Mouse (Mus musculus) hindbrain, embryonic 15.5 days (tissue): ENCODE measurements around the gene Dock6. TPM values are rescaled to one million over a fixed set of nuclear protein-coding genes. Genes with fewer than 3 reads are reported as not detected.

Source experiments
- ATAC-seq: fragments of 200-750 bp; cut with Nextera tagmentation; 2 replicates; pipeline ENCODE4 v1.8.0; 2017; ENCODE audit warnings: low read depth, moderate number of reproducible peaks, moderate TSS enrichment; ENCODE audit not compliant: low FRiP score
- H3K27ac ChIP-seq: fragments of 300-500 bp; sonication (generic); replicated peaks from 2 replicates; pipeline ENCODE4 v1.5.1; 2015; ENCODE audit warnings: mild to moderate bottlenecking, inconsistent platforms
- H3K27me3 ChIP-seq: fragments of 300-500 bp; sonication (generic); 2 replicates; pipeline ENCODE4 v1.6.1; 2015; ENCODE audit warnings: control low read depth, inconsistent platforms
- H3K36me3 ChIP-seq: fragments of 300-500 bp; sonication (generic); 2 replicates; pipeline ENCODE4 v1.6.1; 2015; ENCODE audit warnings: control low read depth, inconsistent platforms
- H3K4me1 ChIP-seq: fragments of 300-500 bp; sonication (generic); replicated peaks from 2 replicates; pipeline ENCODE4 v1.6.1; 2015; ENCODE audit warnings: control low read depth, inconsistent platforms
- H3K4me2 ChIP-seq: fragments of 300-500 bp; sonication (generic); 2 replicates; pipeline ENCODE4 v1.6.1; 2015; ENCODE audit warnings: moderate library complexity, mild to moderate bottlenecking, inconsistent platforms
- H3K4me3 ChIP-seq: fragments of 300-500 bp; sonication (generic); 2 replicates; pipeline ENCODE4 v1.5.1; 2015; ENCODE audit warnings: mild to moderate bottlenecking, inconsistent platforms
- H3K9ac ChIP-seq: fragments of 300-500 bp; sonication (generic); 2 replicates; pipeline ENCODE4 v1.6.1; 2015; ENCODE audit warnings: inconsistent platforms
- H3K9me3 ChIP-seq: fragments of 300-500 bp; sonication (generic); 2 replicates; pipeline ENCODE4 v1.6.1; 2016; ENCODE audit warnings: control low read depth, inconsistent platforms
- WGBS: fragments of 180-500 bp; shearing (Covaris S2); methylation state at CpG from one replicate; pipeline ENCODE4 v1.1.7; 2015; 5-methylcytosine and 5-hydroxymethylcytosine counted together
- polyA plus RNA-seq: library from polyadenylated mRNA; unstranded; fragments of >200 nt; fragmentation: Nextera tagmentation; extraction: Ambion mirVana; gene quantifications from 2 replicates; pipeline ENCODE4 v1.2.1, GENCODE M21; 2015

Gene Dock6
- polyA plus RNA-seq, 1 experiment from 2014 or later: 16.4 TPM

GRCm38 (mm10) chr9:21824366-21824765, 28.1 kb downstream of the Dock6 start:
- no peak for ATAC-seq

GRCm38 (mm10) chr9:21823957-21824356, 28.5 kb downstream of the Dock6 start:
- Histone ChIP-seq H3K9ac (no peak overlapping the region), H3K36me3 (no peaks in the 10 kb centered on the region), H3K4me2 (no peak overlapping the region), H3K27ac (no peak overlapping the region), H3K4me1 (no peaks in the 10 kb centered on the region), H3K9me3 (no peaks in the 10 kb centered on the region), H3K4me3 (no peak overlapping the region), H3K27me3 (no peaks in the 10 kb centered on the region)
- ATAC-seq: no peak
- WGBS: 54% methylated on average over 4 of the region's 4 CpGs

More at GRCm38 (mm10) chr9:21824366-21824765, 28.1 kb downstream of the Dock6 start:
- Histone ChIP-seq H3K4me2 (no peak overlapping the region), H3K4me1 (no peaks in the 10 kb centered on the region), H3K9me3 (no peaks in the 10 kb centered on the region), H3K4me3 (no peak overlapping the region), H3K27me3 (no peaks in the 10 kb centered on the region), H3K36me3 (no peaks in the 10 kb centered on the region), H3K9ac (no peak overlapping the region), H3K27ac (no peak overlapping the region)
- WGBS: 63% methylated on average over 10 of the region's 10 CpGs

- H3K27me3 ChIP-seq: no peaks in the 10 kb centered on the region
- no peaks in the 10 kb centered on the region for H3K4me1 ChIP-seq
- H3K9ac ChIP-seq: no peak overlapping the region
- no peaks in the 10 kb centered on the region for H3K36me3 ChIP-seq
- 87% methylated on average over 6 of the region's 6 CpGs for WGBS
- no peaks in the 10 kb centered on the region for H3K9me3 ChIP-seq
- no peak overlapping the region for H3K4me2 ChIP-seq
- H3K27ac ChIP-seq: no peak overlapping the region
- H3K4me3 ChIP-seq: no peak overlapping the region
- ATAC-seq: no peak
Observed at GRCm38 (mm10) chr9:21822686-21823085, 29.7 kb downstream of the Dock6 start.

GRCm38 (mm10) chr9:21820183-21820582, 32.3 kb downstream of the Dock6 start:
- Histone ChIP-seq H3K9me3 (no peaks in the 10 kb centered on the region), H3K4me2 (no peak overlapping the region), H3K4me3 (no peak overlapping the region), H3K36me3 (no peaks in the 10 kb centered on the region), H3K4me1 (no peaks in the 10 kb centered on the region), H3K27me3 (no peaks in the 10 kb centered on the region), H3K9ac (no peak overlapping the region), H3K27ac (no peak overlapping the region)
- WGBS: 84% methylated on average over 12 of the region's 12 CpGs
- ATAC-seq: no peak

GRCm38 (mm10) chr9:21819181-21819729, 33.2 kb downstream of the Dock6 start:
- ATAC-seq: no peak
- no peaks in the 10 kb centered on the region for H3K36me3 ChIP-seq
- no peaks in the 10 kb centered on the region for H3K4me1 ChIP-seq
- WGBS: 98% methylated on average over 2 of the region's 2 CpGs
- no peaks in the 10 kb centered on the region for H3K27me3 ChIP-seq
- H3K4me3 ChIP-seq: no peak overlapping the region
- no peak overlapping the region for H3K27ac ChIP-seq
- H3K9me3 ChIP-seq: no peaks in the 10 kb centered on the region
- no peak overlapping the region for H3K9ac ChIP-seq
- no peak overlapping the region for H3K4me2 ChIP-seq

- H3K27me3 ChIP-seq: no peaks in the 10 kb centered on the region
- no peak for ATAC-seq
- no peak overlapping the region for H3K27ac ChIP-seq
- 94% methylated on average over 6 of the region's 6 CpGs for WGBS
- no peaks in the 10 kb centered on the region for H3K9me3 ChIP-seq
- H3K4me1 ChIP-seq: no peaks in the 10 kb centered on the region
- no peak overlapping the region for H3K4me2 ChIP-seq
- H3K4me3 ChIP-seq: no peak overlapping the region
- no peaks in the 10 kb centered on the region for H3K36me3 ChIP-seq
- no peak overlapping the region for H3K9ac ChIP-seq
Observed at GRCm38 (mm10) chr9:21818561-21818960, 33.9 kb downstream of the Dock6 start.

- no peaks in the 10 kb centered on the region for H3K4me1 ChIP-seq
- no peak overlapping the region for H3K9ac ChIP-seq
- WGBS: 71% methylated on average over 4 of the region's 4 CpGs
- no peak overlapping the region for H3K4me3 ChIP-seq
- H3K4me2 ChIP-seq: no peak overlapping the region
- no peaks in the 10 kb centered on the region for H3K36me3 ChIP-seq
- no peaks in the 10 kb centered on the region for H3K9me3 ChIP-seq
- no peak overlapping the region for H3K27ac ChIP-seq
- no peaks in the 10 kb centered on the region for H3K27me3 ChIP-seq
- ATAC-seq: no peak
Observed at GRCm38 (mm10) chr9:21818125-21818524, 34.3 kb downstream of the Dock6 start.

- no peak for ATAC-seq
Observed at GRCm38 (mm10) chr9:21816716-21817305, 35.6 kb downstream of the Dock6 start.

GRCm38 (mm10) chr9:21811170-21811569, 41.3 kb downstream of the Dock6 start:
- Histone ChIP-seq H3K9ac (no peak overlapping the region), H3K27me3 (no peaks in the 10 kb centered on the region), H3K4me2 (no peak overlapping the region), H3K9me3 (no peaks in the 10 kb centered on the region), H3K36me3 (no peaks in the 10 kb centered on the region), H3K4me3 (no peak overlapping the region), H3K4me1 (no peaks in the 10 kb centered on the region), H3K27ac (no peak overlapping the region)
- no peak for ATAC-seq
- 93% methylated on average over 5 of the region's 5 CpGs for WGBS

More at GRCm38 (mm10) chr9:21816716-21817305, 35.6 kb downstream of the Dock6 start:
- Histone ChIP-seq H3K9me3 (no peaks in the 10 kb centered on the region), H3K27ac (no peak overlapping the region), H3K27me3 (no peaks in the 10 kb centered on the region), H3K4me2 (no peak overlapping the region), H3K4me1 (no peaks in the 10 kb centered on the region), H3K36me3 (no peaks in the 10 kb centered on the region), H3K4me3 (no peak overlapping the region), H3K9ac (no peak overlapping the region)
- WGBS: 70% methylated on average over 9 of the region's 9 CpGs

GRCm38 (mm10) chr9:21808561-21808960, 43.9 kb downstream of the Dock6 start:
- Histone ChIP-seq H3K9me3 (no peaks in the 10 kb centered on the region), H3K9ac (no peak overlapping the region), H3K4me2 (no peak overlapping the region), H3K36me3 (no peaks in the 10 kb centered on the region), H3K4me1 (no peaks in the 10 kb centered on the region), H3K27me3 (no peaks in the 10 kb centered on the region), H3K4me3 (no peak overlapping the region), H3K27ac (no peak overlapping the region)
- 61% methylated on average over 3 of the region's 3 CpGs for WGBS
- ATAC-seq: no peak

- no peak overlapping the region for H3K4me2 ChIP-seq
- ATAC-seq: no peak
- H3K9ac ChIP-seq: no peak overlapping the region
- H3K4me3 ChIP-seq: no peak overlapping the region
- H3K4me1 ChIP-seq: no peaks in the 10 kb centered on the region
- H3K27me3 ChIP-seq: no peaks in the 10 kb centered on the region
- no peak overlapping the region for H3K27ac ChIP-seq
- no peaks in the 10 kb centered on the region for H3K9me3 ChIP-seq
- H3K36me3 ChIP-seq: no peaks in the 10 kb centered on the region
- WGBS: 82% methylated on average over 11 of the region's 11 CpGs
Observed at GRCm38 (mm10) chr9:21806976-21807375, 45.5 kb downstream of the Dock6 start.

- H3K9ac ChIP-seq: no peak overlapping the region
- no peaks in the 10 kb centered on the region for H3K4me1 ChIP-seq
- ATAC-seq: no peak
- no peak overlapping the region for H3K4me2 ChIP-seq
- H3K36me3 ChIP-seq: no peaks in the 10 kb centered on the region
- no peaks in the 10 kb centered on the region for H3K27me3 ChIP-seq
- no peak overlapping the region for H3K4me3 ChIP-seq
- no peak overlapping the region for H3K27ac ChIP-seq
- 78% methylated on average over 3 of the region's 3 CpGs for WGBS
- H3K9me3 ChIP-seq: no peaks in the 10 kb centered on the region
Observed at GRCm38 (mm10) chr9:21806363-21806762, 46.1 kb downstream of the Dock6 start.
